Mouse (Mus musculus) bone marrow, adult 2 months (tissue): Measurements from ENCODE around the gene Pgap3. TPM values are rescaled to one million over a fixed set of nuclear protein-coding genes. Genes with fewer than 3 reads are reported as not detected.

Experiments used
- H3K27ac ChIP-seq: fragments of 200-500 bp; 2 replicates; pipeline ENCODE4 v1.5.1; 2012; ENCODE audit warnings: low read depth, mild to moderate bottlenecking, control low read depth, inconsistent platforms, low read length; ENCODE audit not compliant: control insufficient read depth, poor library complexity, insufficient read depth
- H3K4me1 ChIP-seq: fragments of 200-500 bp; 2 replicates; pipeline ENCODE4 v1.6.1; 2011; ENCODE audit warnings: low read length; ENCODE audit not compliant: control insufficient read depth, insufficient read depth
- H3K4me3 ChIP-seq: fragments of 200-500 bp; replicated peaks from 2 replicates; pipeline ENCODE3; 2011; ENCODE audit warnings: mild to moderate bottlenecking, low read depth, low read length, control low read depth; ENCODE audit not compliant: control insufficient read depth
- CTCF ChIP-seq: fragments of 200-500 bp; IDR thresholded peaks from 2 replicates; pipeline ENCODE4 v1.5.1; 2011; ENCODE audit warnings: low read length, control low read depth; ENCODE audit not compliant: control insufficient read depth, insufficient read depth
- POLR2A ChIP-seq: fragments of 200-500 bp; IDR thresholded peaks from 2 replicates; pipeline ENCODE4 v1.6.1; 2011; ENCODE audit warnings: low read depth, mild to moderate bottlenecking, control low read depth, low read length, borderline replicate concordance; ENCODE audit not compliant: control insufficient read depth
- WGBS: fragments of 180-500 bp; shearing (Covaris S2); methylation state at CpG from one replicate; pipeline ENCODE4 v1.1.7; 2018; 5-methylcytosine and 5-hydroxymethylcytosine counted together
- polyA plus RNA-seq: library from polyadenylated mRNA; stranded (reverse); fragments of >200 nt; gene quantifications from 2 replicates; pipeline ENCODE4 v1.2.4, GENCODE M21; 2011; ENCODE audit warnings: low replicate concordance; ENCODE audit not compliant: missing spikeins, insufficient read depth, insufficient read length

Pgap3 gene
- 2.4 and 2.7 TPM in 2 replicates for polyA plus RNA-seq

DNA sequence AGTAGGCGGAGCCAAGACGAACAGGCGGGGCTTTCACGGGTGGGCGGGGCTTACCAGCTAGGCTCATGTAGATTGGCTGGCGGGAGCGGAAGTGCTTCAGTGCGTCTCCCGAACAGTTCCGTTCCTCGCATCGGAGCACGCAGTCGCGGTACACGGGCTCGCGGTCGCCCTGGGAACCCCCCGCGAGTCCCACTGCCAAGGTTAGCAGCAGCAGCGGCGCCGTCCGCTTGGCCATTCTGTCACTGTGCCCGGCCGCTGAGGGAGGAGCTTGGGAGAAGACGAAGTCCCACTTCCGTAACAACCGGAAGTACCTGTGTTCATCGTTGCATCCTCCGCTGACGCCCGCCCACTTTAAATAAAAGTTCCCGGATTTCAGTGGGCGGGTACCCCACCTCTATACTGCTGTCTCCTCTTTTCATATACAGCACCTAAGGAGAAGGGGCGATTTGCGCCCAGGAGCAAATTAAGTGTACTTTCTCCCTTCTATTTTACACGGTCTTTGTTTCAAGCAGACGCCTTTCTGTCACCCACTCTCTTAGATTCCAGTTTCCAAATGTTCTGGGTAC lies at the start of gene Pgap3:
Gene Pgap3, minus strand, starts transcription at position 330 of the 566 bp plus-strand sequence.
- no peaks in the 10 kb centered on the region; the same call in 1 of the 2 replicates for H3K4me1 ChIP-seq
- WGBS: under 1% methylated on average over 40 of the region's 40 CpGs
- peak within 1 kb of the TSS; percentile 91 for H3K4me3 ChIP-seq
- TF ChIP-seq POLR2A (peak; percentile 55; the same call in 1 of the 2 replicates), CTCF (no peak)
- H3K27ac ChIP-seq: peak within 1 kb of the TSS; percentile 97

DNA sequence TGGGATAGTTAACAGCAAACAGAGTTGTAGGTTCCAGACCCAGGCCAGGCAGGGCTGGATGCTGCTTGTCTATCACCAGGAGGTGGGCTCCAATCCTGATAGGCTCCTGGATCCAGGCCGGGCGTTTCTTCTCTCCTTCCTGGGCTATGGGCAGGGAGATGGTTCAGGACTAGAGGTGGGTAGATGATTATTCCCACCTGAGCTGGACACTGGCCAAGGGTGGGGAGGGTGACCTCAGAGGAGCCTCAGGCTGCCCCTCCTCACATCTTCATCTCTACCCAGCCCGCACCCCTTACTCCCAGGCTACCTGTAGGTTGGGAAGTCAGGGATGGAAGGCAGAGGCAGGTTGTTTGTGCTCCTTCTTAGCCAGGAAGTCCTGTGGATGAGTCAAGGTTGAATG lies 49.1 kb upstream of the Pgap3 start:
- 84% methylated on average over 3 of the region's 3 CpGs for WGBS
- TF ChIP-seq POLR2A: no peak
- TF ChIP-seq CTCF: no peak
- no peak overlapping the region for H3K4me3 ChIP-seq

DNA sequence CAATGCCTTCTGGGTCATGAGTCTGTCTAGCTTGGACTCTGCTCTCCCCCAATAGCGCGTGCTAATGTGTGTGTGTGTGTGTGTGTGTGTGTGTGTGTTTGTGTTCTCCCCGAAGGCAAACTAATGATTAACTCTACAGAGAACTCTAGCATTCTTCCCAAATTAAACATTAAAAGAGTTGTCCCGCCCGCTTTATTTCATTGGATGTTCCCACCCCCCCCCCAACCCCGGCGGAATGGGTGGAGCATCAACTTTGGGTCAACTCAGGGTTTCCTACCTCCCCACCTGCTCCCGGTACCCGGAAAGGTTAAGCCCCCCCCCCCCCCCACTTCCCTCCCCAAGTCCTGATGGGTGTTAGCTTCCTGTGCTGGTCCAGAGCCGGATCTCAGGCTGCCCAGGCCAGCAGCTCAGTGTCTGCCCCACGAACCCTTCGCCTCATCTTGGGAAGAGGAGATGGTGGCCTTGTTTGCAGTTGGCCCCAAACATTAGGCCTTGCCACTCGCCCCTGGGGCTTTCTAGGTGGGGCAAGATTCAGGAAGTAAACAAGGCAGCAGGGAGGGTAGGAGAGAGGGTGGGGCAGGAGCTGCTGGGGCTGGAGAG lies 48.0 kb upstream of the Pgap3 start:
- 0 out of 2 replicates have a peak overlapping the region, but pooled peaks have one; percentile 7 for H3K27ac ChIP-seq
- 51% methylated on average over 13 of the region's 13 CpGs for WGBS
- TF ChIP-seq CTCF (no peak), POLR2A (no peak)
- no peaks in the 10 kb centered on the region for H3K4me1 ChIP-seq
- no peak overlapping the region for H3K4me3 ChIP-seq

More for the DNA sequence above, 49.1 kb upstream of the Pgap3 start:
- Histone ChIP-seq H3K4me1 (no peaks in the 10 kb centered on the region), H3K27ac (no peak overlapping the region)

DNA sequence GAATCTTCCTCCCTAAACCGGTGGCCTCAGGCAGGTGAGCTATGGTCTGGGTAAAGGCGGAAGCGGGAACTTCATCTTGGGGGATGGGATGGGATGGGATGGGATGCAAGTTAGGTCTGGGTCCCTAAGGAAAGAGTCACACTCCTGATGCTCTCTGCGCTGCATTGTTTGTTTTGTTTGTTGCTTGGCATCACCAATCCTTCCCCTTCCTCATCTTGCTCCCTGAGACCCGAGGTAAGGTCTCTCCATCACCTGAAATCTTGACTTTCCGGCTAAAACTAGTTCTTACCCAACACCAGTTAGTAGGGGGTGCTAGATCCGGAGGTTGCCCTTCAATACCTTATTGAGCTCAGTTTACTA lies 47.2 kb upstream of the Pgap3 start:
- H3K27ac ChIP-seq: no peak overlapping the region
- 45% methylated on average over 7 of the region's 7 CpGs for WGBS
- no peak for TF ChIP-seq POLR2A
- no peak for TF ChIP-seq CTCF
- no peaks in the 10 kb centered on the region for H3K4me1 ChIP-seq
- no peak overlapping the region for H3K4me3 ChIP-seq

DNA sequence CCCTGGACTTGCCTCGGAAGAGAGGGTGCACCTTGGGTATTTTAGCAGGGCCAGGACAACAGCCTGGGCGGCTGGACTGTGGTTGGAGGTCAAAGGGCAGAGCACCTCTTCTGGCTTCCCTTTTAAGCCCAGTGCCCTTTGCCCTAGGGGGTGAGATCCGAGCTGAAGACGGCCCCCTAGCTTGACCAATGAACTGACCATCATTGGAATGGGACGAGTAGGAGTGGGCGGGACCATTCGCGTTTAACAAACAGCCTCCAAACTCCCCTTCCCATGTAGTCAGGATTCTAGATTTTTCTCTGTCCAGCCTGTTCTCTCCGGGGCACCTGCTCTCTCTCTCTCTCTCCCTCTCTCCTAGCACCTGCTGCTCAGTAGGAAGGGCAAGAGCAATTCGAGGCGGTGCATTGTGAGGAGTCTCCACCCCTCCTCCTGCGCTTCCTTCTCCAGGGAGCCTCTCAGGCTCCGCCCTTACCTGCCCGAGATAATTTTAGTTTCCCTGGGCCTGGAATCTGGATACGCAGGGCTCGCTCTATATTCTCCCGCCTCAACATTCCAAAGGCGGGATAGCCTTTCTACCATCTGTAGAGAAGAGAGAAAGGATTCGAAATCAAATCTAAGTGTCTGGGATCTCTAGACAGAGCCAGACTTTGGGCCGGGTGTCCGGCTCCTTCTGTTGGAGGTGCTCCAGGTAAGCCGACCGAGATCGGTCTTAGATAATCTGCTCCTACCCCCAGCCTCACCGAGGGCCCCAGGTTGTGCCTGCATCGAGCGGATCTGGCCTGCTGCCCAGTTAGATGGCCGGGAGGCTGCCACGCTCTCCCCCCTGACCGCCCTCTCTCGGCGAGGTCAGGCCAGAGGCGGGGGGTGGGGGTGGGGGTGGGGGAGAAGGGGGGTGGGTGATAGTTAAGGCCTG lies 46.5 kb upstream of the Pgap3 start:
- TF ChIP-seq CTCF (no peak), POLR2A (no peak)
- no peak overlapping the region for H3K4me3 ChIP-seq
- H3K4me1 ChIP-seq: no peaks in the 10 kb centered on the region
- H3K27ac ChIP-seq: no peak overlapping the region
- WGBS: 21% methylated on average over 33 of the region's 33 CpGs

DNA sequence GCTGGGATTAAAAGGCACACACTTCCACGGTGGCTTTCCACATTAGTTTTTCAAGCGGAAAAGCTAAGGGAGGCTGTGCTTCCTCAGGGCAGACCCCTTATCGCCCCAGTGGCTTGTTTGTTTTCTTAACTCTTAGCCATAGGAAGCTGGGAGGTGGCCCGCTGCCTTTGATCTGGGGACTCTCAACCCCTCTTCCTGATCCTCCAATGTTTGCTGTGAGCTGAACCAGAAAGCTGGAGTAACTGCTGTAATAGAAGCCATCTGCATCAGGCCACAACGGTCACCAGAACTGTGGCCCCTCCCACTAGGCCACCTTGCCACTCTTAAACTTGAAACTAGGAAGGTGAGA lies 45.9 kb upstream of the Pgap3 start, which contains the start of gene Grb7:
Gene Grb7, plus strand, starts transcription at position 182 of the 349 bp plus-strand sequence.
- WGBS: 41% methylated on average over 5 of the region's 5 CpGs

DNA sequence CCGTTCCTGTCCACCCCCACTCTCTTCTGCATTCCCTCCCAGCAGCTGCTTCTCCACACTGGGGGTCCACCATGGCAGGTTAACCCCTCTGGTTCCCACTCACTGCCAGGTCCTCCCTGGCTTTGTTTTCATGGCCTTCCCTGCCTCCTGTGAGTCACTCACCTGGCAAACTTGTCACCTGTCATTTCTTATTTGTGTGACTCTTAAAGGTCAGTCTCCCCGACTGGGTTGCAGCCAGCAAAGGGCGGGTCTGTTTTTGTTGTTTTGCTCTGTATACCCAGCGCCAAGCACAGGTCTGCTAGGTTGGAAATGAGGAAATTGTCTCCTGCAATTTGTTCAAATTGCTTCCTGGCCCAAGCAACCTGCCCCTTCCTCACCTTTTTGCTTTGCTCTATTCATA lies 45.4 kb upstream of the Pgap3 start:
- Histone ChIP-seq H3K4me1 (no peaks in the 10 kb centered on the region), H3K4me3 (no peak overlapping the region), H3K27ac (no peak overlapping the region)
- WGBS: 69% methylated on average over 4 of the region's 4 CpGs
- TF ChIP-seq POLR2A: no peak
- TF ChIP-seq CTCF: no peak

More for the DNA sequence above, 45.9 kb upstream of the Pgap3 start, which contains the start of gene Grb7:
- H3K4me3 ChIP-seq: no peak within 1 kb of the TSS
- H3K4me1 ChIP-seq: no peaks in the 10 kb centered on the region
- no peak within 1 kb of the TSS for H3K27ac ChIP-seq
- TF ChIP-seq CTCF (no peak), POLR2A (no peak)

DNA sequence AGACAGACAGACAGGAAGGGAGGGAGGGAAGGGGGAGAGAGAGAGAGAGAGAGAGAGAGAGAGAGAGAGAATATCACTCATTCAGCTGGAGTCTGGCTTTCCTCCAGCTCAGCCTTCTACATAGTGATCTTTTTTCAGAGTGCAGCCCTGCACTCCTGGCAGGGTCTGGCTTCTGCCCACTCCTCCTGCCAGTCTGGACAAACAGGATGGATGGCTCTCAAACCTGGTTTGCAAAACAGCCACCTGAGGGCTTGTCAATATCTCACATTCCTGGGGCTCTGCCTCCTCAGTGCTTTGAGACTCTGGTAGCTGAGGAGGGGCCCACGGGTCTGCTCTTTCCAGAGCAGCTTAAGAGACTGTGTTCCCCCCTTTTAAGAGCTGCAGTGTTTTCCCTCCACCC lies 44.9 kb upstream of the Pgap3 start:
- 40% methylated on average over 1 of the region's 1 CpGs for WGBS
- no peak overlapping the region for H3K4me3 ChIP-seq
- H3K27ac ChIP-seq: no peak overlapping the region
- no peaks in the 10 kb centered on the region for H3K4me1 ChIP-seq
- TF ChIP-seq POLR2A (no peak), CTCF (no peak)
